Mouse (Mus musculus) adipose tissue, adult 10 weeks (tissue): Measurements from ENCODE around the gene Olfr1276. TPM values are rescaled to one million over a fixed set of nuclear protein-coding genes. Genes with fewer than 3 reads are reported as not detected.

ENCODE experiments used
- polyA plus RNA-seq: library from polyadenylated mRNA; stranded (reverse); fragments of 350-450 nt; fragmentation: Illumina TruSeq; extraction: RNeasy Lipid Tissue Mini Kit (QIAGEN cat#74804); gene quantifications from one replicate; pipeline ENCODE4 v1.2.3, GENCODE M21; 2014; ENCODE audit warnings: low read depth, low replicate concordance

Olfr1276 gene
- not detected for polyA plus RNA-seq

DNA sequence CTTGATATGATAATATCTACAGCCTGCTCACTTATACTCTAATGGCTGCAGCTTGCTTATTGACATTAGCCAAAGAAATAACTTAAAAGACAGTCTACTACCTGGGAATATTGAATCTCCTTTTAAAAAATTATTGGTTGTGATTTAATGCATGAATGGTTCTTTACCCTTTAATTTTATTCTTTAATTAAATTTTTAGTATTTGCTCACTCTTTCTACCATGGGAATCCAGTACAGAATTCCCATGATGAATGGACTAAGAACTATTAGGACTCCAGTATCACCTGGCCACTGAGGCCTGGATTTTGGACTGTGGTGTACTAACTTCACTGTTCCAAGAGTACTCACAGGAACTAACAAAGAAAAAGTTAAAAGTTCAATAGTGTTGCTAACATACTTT is at the start of gene Olfr1276:
Gene Olfr1276 (plus strand): TSS at position 301 of the 400 bp plus-strand sequence.

GRCm38 (mm10) chr2:111229502-111229901 is 24.8 kb upstream of the Olfr1276 start, which contains the start of gene 4930430A15Rik:
4930430A15Rik (minus strand) TSS chr2:111229602.

DNA sequence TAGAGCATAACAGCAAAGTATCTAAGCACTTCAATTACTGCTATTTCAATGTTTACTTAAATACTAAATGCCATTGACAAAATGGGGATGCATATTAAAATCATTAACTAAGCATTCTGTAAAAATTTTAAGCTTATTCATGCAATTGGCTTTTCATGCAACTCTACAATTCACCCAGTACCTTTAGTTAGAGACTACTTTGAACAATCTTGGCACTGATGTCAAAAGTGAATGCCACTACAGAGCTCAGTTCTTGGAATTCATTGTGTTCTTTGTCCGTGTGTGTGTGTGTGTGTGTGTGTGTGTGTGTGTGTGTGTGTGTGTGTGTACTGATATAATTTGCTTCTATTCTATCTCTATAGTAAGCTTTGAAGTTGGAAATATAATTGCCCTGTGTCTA is 19.1 kb upstream of the Olfr1276 start, which contains the start of gene Olfr1275:
Gene Olfr1275 (minus strand): TSS at position 101 of the 400 bp plus-strand sequence.

DNA sequence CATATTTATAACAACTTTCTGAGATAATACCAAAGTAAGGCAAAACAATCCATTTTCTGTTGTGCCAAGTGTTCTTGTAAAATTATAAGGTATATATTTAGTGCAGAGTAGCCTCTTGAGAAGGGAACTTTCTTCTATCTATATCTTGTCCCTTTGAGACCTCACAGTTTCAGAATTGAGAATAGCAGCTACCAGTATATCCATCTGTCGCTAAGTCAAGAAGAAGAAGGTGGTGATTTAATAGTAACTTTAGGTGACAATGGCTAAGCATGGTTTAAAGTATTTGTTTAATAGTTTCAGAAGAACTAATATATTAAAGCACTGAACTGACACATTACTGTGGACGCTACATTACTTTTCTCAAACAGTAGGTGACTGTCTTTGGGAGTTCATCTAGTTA is 19.7 kb downstream of the Olfr1276 start, which contains the start of gene Olfr1277:
Gene Olfr1277 (minus strand): TSS at position 101 of the 400 bp plus-strand sequence.

GRCm38 (mm10) chr2:111289836-111290235 is 35.5 kb downstream of the Olfr1276 start, which contains the start of gene Olfr1278:
Olfr1278 (plus strand) TSS chr2:111290136.

GRCm38 (mm10) chr2:111300374-111300773 is 46.1 kb downstream of the Olfr1276 start, which contains the start of gene Olfr1279:
Olfr1279 (plus strand) TSS chr2:111300635.

Other genes starting within 250 kb of the Olfr1276 start
- gene Gm13941, start 148.5 kb upstream of the Olfr1276 start, polyA plus RNA-seq = 1.8 TPM
- not detected for gene Gm15130, start 101.6 kb upstream of the Olfr1276 start, polyA plus RNA-seq
- gene 4930430A15Rik, start 24.9 kb upstream of the Olfr1276 start, polyA plus RNA-seq = 1.2 TPM
- gene Olfr1275, start 19.2 kb upstream of the Olfr1276 start, polyA plus RNA-seq = not detected
- gene Olfr1277, start 19.6 kb downstream of the Olfr1276 start, polyA plus RNA-seq = not detected
- gene Olfr1278, start 35.6 kb downstream of the Olfr1276 start, polyA plus RNA-seq = not detected
- not detected for gene Olfr1279, start 46.1 kb downstream of the Olfr1276 start, polyA plus RNA-seq
- not detected for gene Olfr1280, start 59.5 kb downstream of the Olfr1276 start, polyA plus RNA-seq
- gene Olfr1281, start 72.0 kb downstream of the Olfr1276 start, polyA plus RNA-seq = not detected
- gene Olfr1282, start 81.6 kb downstream of the Olfr1276 start, polyA plus RNA-seq = not detected
- gene Olfr1283, start 112.3 kb downstream of the Olfr1276 start, polyA plus RNA-seq = not detected
- not detected for gene Olfr1284, start 121.0 kb downstream of the Olfr1276 start, polyA plus RNA-seq
- gene Olfr1286, start 168.6 kb downstream of the Olfr1276 start, polyA plus RNA-seq = not detected
- gene Olfr1287, start 194.6 kb downstream of the Olfr1276 start, polyA plus RNA-seq = not detected
- gene Olfr1288, start 219.6 kb downstream of the Olfr1276 start, polyA plus RNA-seq = not detected
- gene Olfr1289, start 226.3 kb downstream of the Olfr1276 start, polyA plus RNA-seq = not detected
- not detected for gene Olfr1290, start 239.3 kb downstream of the Olfr1276 start, polyA plus RNA-seq
- gene Olfr1291-ps1, start 242.7 kb downstream of the Olfr1276 start, polyA plus RNA-seq = not detected